Mouse (Mus musculus): ENCODE measurements around the gene Nhlrc2. TPM values are rescaled to one million over a fixed set of nuclear protein-coding genes. Genes with fewer than 3 reads are reported as not detected.

Gene Nhlrc2
- total and polyA plus RNA-seq, 3 experiments, result 9.9 to 18.3 (median 12.6) TPM

GRCm38 (mm10) chr19:56543320-56543719 lies 4.7 kb upstream of the Nhlrc2 start:
- in situ Hi-C loops (cut with MboI; ENCODE audit: low pct_ligation_motif_present, low pct_unique_long_range_greater_than_20kb, low sequenced_read_pairs) (no loop called here), dilution Hi-C loops (cut with MboI; ENCODE audit: extremely low pct_ligation_motif_present, extremely low pct_unique_long_range_greater_than_20kb, low sequenced_read_pairs) (no loop called here)
- H3K4me2 ChIP-seq (ENCODE audit: insufficient read depth, low read depth, poor library complexity, severe bottlenecking), result no peak overlapping the region
- TF ChIP-seq NRF1 (IDR thresholded peaks at IDR 0.05; ENCODE audit: low read depth, low read length) (no peak), TBP (conservative IDR thresholded peaks at IDR 0.05; ENCODE audit: low read depth, low read length) (no peak), GABPA (IDR thresholded peaks at IDR 0.05; ENCODE audit: insufficient replicate concordance, low read depth, low read length) (no peak), E2F4 (IDR thresholded peaks at IDR 0.05; ENCODE audit: insufficient replicate concordance, low read depth, low read length) (no peak), MYC (IDR thresholded peaks at IDR 0.05; ENCODE audit: low read depth, low read length) (no peak), MXI1 (IDR thresholded peaks at IDR 0.05; ENCODE audit: low read depth, low read length) (no peak), MEF2A (IDR thresholded peaks at IDR 0.05; ENCODE audit: borderline replicate concordance, low read depth, low read length) (no peak), IRF4 (IDR thresholded peaks at IDR 0.05; ENCODE audit: low read depth, low read length) (no peak), POLR2A (IDR thresholded peaks at IDR 0.05; ENCODE audit: low read depth, low read length) (no peak), ZKSCAN1 (IDR thresholded peaks at IDR 0.05; ENCODE audit: borderline replicate concordance, low read depth, low read length) (no peak), HCFC1 (IDR thresholded peaks at IDR 0.05; ENCODE audit: low read depth, low read length) (no peak), UBTF (IDR thresholded peaks at IDR 0.05; ENCODE audit: low read depth, low read length) (no peak)
- H3K79me2 ChIP-seq (replicated peaks; ENCODE audit: control insufficient read depth, extremely low read depth, insufficient read depth, poor library complexity, severe bottlenecking), result no peaks in the 10 kb centered on the region
- no peak overlapping the region for H3K27ac ChIP-seq (ENCODE audit: insufficient read depth, low read depth)
- H3K36me3 ChIP-seq (replicated peaks in 1 of 2; ENCODE audit: control insufficient read depth in 1 of 2, insufficient read depth in 1 of 2, low read length in 1 of 2), result peaks cover 25 to 53% of the 10 kb centered on the region in 2 experiments
- no peak overlapping the region for H3K4me3 ChIP-seq (replicated peaks in 1 of 3; ENCODE audit: low read depth in 2 of 3, low read length in 2 of 3, poor library complexity in 1 of 3)
- H3K27me3 ChIP-seq (replicated peaks), result no peaks in the 10 kb centered on the region
- H3K4me1 ChIP-seq (ENCODE audit: control insufficient read depth in 1 of 2, insufficient read depth in 2 of 2), result peaks cover 0 to 30% of the 10 kb centered on the region in 2 experiments; a peak in 2 of 4 replicates
- no peaks in the 10 kb centered on the region for H3K9me3 ChIP-seq (replicated peaks; ENCODE audit: low read length)
- DNase-seq (ENCODE audit: extremely low read depth), result no peak
- H3K9ac ChIP-seq (ENCODE audit: insufficient read depth, low read depth), result no peak overlapping the region

- no peak overlapping the region for H3K27ac ChIP-seq (ENCODE audit: insufficient read depth, low read depth)
- peaks cover 24 to 47% of the 10 kb centered on the region in 2 experiments for H3K36me3 ChIP-seq (replicated peaks in 1 of 2; ENCODE audit: control insufficient read depth in 1 of 2, insufficient read depth in 1 of 2, low read length in 1 of 2)
- H3K9ac ChIP-seq (ENCODE audit: insufficient read depth, low read depth), result no peak overlapping the region
These were observed 3.2 kb upstream of the Nhlrc2 start for GRCm38 (mm10) chr19:56544681-56545388.

More at GRCm38 (mm10) chr19:56544681-56545388, 3.2 kb upstream of the Nhlrc2 start:
- TF ChIP-seq MXI1 (IDR thresholded peaks at IDR 0.05; ENCODE audit: low read depth, low read length), result no peak
- TF ChIP-seq JUN (IDR thresholded peaks at IDR 0.05; ENCODE audit: insufficient read depth, low read depth, low read length), result no peak
- TF ChIP-seq PAX5 (IDR thresholded peaks at IDR 0.05; ENCODE audit: low read length), result no peak
- TF ChIP-seq JUND (conservative IDR thresholded peaks at IDR 0.05; ENCODE audit: low read depth, low read length), result no peak
- TF ChIP-seq ZC3H11A (IDR thresholded peaks at IDR 0.05; ENCODE audit: low read depth, low read length), result no peak
- no peak for TF ChIP-seq MYC (IDR thresholded peaks at IDR 0.05; ENCODE audit: low read depth, low read length)
- no peak for TF ChIP-seq KAT2A (IDR thresholded peaks at IDR 0.05; ENCODE audit: insufficient replicate concordance, low read length)
- TF ChIP-seq CHD2 (IDR thresholded peaks at IDR 0.05; ENCODE audit: low read length), result no peak
- TF ChIP-seq E2F4 (IDR thresholded peaks at IDR 0.05; ENCODE audit: insufficient replicate concordance, low read depth, low read length), result no peak
- no peak for TF ChIP-seq RAD21 (IDR thresholded peaks at IDR 0.05; ENCODE audit: low read depth, low read length)
- TF ChIP-seq MAFK (IDR thresholded peaks at IDR 0.05; ENCODE audit: insufficient replicate concordance, low read length), result no peak
- TF ChIP-seq HCFC1 (IDR thresholded peaks at IDR 0.05; ENCODE audit: low read depth, low read length), result no peak
- no peak for TF ChIP-seq CTCF (conservative IDR thresholded peaks at IDR 0.05 in 1 of 2, IDR thresholded peaks at IDR 0.05 in 1 of 2; ENCODE audit: low read depth in 2 of 2, low read length in 2 of 2)
- TF ChIP-seq MAZ (IDR thresholded peaks at IDR 0.05; ENCODE audit: low read depth, low read length), result no peak
- no peak for TF ChIP-seq BHLHE40 (IDR thresholded peaks at IDR 0.05; ENCODE audit: low read depth, low read length)
- no peak for TF ChIP-seq EP300 (IDR thresholded peaks at IDR 0.05; ENCODE audit: low read length)
- no peak for TF ChIP-seq TBP (conservative IDR thresholded peaks at IDR 0.05; ENCODE audit: low read depth, low read length)
- TF ChIP-seq ETS1 (conservative IDR thresholded peaks at IDR 0.05; ENCODE audit: low read depth, low read length), result no peak
- no peak for TF ChIP-seq USF1 (IDR thresholded peaks at IDR 0.05; ENCODE audit: low read depth, low read length)
- no peaks in the 10 kb centered on the region for H3K9me3 ChIP-seq (replicated peaks; ENCODE audit: low read length)
- peaks cover 10% of the 10 kb centered on the region for H3K79me2 ChIP-seq (replicated peaks; ENCODE audit: control insufficient read depth, extremely low read depth, insufficient read depth, poor library complexity, severe bottlenecking)
- no peak overlapping the region for H3K4me3 ChIP-seq (replicated peaks in 1 of 3; ENCODE audit: low read depth in 2 of 3, low read length in 2 of 3, poor library complexity in 1 of 3)
- H3K27me3 ChIP-seq (replicated peaks), result no peaks in the 10 kb centered on the region
- in situ Hi-C loops (cut with MboI; ENCODE audit: low pct_ligation_motif_present, low pct_unique_long_range_greater_than_20kb, low sequenced_read_pairs) (no loop called here), dilution Hi-C loops (cut with MboI; ENCODE audit: extremely low pct_ligation_motif_present, extremely low pct_unique_long_range_greater_than_20kb, low sequenced_read_pairs) (no loop called here)
- peaks cover 0 to 32% of the 10 kb centered on the region in 2 experiments; a peak in 2 of 4 replicates for H3K4me1 ChIP-seq (ENCODE audit: control insufficient read depth in 1 of 2, insufficient read depth in 2 of 2)
- DNase-seq (ENCODE audit: extremely low read depth), result no peak
- no peak overlapping the region for H3K4me2 ChIP-seq (ENCODE audit: insufficient read depth, low read depth, poor library complexity, severe bottlenecking)
